Mouse (Mus musculus): ENCODE data around the gene Galnt9. TPM values are rescaled to one million over a fixed set of nuclear protein-coding genes. Genes with fewer than 3 reads are reported as not detected.

The Galnt9 gene
- 33.6 TPM for polyA plus RNA-seq (2017; shearing (Covaris generic))

DNA sequence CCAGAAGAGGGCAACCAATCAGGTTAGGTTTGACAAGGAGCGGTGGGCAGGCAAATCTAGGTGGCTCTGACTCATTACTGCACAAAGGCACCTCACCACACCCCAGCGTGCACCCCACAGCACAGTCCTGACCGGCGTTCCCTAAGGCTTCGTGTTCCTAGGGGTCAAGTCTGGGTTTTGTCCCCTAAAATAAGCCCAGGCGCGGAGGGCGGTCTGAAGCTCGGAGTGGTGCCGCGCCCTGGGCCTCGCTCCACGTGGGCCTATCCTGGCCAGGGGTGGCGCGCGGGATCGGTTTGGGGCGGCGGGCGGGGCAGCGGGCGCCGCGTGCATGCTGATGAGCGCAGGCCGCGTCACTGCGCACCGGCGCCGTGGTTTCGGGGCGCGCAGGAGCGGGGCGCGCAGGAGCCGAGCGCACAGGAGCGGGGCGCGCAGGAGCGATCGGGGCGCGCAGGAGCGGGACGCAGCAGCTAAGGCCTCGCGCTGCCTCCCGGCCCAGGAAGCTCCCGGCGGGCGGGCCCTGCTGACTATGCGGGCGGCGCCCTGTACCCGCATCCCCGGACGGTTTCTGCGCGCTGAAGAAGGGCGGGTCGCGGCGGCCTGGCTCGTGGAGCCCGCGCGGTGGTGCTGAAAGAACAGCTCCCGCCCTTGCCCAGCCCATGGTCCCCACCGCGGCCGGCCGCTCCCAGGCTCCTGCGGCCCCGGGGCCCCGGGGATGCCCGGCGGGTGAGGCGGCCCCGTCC lies at the start of gene Galnt9:
TSS of gene Galnt9 (plus strand) at position 405 of the 740 bp plus-strand sequence.

DNA sequence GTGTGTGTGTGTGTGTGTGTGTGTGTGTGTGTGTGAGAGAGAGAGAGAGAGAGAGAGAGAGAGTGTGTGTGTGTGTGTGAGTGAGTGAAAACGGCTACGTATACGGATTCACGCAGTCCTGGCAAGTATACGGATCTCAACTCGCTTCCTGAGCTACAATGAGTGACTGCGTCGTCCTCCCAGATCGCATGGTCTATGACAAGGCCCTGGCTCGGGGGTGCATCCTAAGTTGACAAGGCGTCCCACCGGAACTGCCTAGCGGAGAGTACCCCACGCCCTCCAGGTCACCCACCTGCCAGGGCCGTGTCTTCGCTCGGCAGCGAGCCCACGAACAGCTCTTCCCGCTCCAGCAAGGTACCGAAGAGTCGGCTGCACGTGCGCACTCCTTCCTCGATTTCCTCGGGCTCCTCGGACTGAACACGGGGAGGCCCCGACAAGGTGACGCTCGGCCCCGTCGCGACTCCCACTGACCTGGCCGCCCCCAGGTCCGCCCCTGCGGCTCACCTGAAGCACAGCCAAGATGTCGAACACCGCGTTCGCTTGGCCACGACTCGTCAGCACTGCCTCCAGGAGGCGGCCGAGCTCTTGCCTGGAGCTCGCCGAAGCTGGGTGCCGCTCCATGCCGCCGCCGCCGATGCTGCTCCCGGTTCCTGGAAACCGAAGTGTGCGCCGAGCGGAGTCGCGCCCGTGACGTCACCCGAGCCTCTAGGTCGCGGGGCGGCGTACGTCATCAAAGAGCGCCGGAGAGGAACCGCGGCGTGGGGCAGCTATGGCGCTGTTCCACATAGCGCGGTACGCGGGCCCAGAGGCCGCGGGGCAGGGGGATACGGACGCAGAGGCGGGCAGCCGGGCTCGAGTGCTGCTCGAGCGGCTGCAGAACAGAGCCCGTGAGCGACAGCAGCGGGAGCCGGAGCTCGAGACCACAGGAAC lies 108.8 kb downstream of the Galnt9 start, which contains the start of the genes Noc4l and Ddx51:
TSS of gene Noc4l (minus strand) at position 699 of the 930 bp plus-strand sequence.
TSS of gene Ddx51 (plus strand) at position 733 of the 930 bp plus-strand sequence.

Other genes starting within 250 kb of the Galnt9 start
- gene P2rx2, start 201.1 kb upstream of the Galnt9 start, polyA plus RNA-seq (2017; shearing (Covaris generic)), result not detected
- gene Lrcol1, start 199.6 kb upstream of the Galnt9 start, polyA plus RNA-seq (2017; shearing (Covaris generic)), result not detected
- gene Fbrsl1, start 95.9 kb upstream of the Galnt9 start, polyA plus RNA-seq (2017; shearing (Covaris generic)), result 93.7 TPM
- 48.3 TPM for gene Noc4l, start 109.1 kb downstream of the Galnt9 start, polyA plus RNA-seq (2017; shearing (Covaris generic))
- gene Ddx51, start 109.1 kb downstream of the Galnt9 start, polyA plus RNA-seq (2017; shearing (Covaris generic)), result 47.0 TPM
- gene Ep400, start 226.4 kb downstream of the Galnt9 start, polyA plus RNA-seq (2017; shearing (Covaris generic)), result 66.9 TPM
- gene Pus1, start 236.3 kb downstream of the Galnt9 start, polyA plus RNA-seq (2017; shearing (Covaris generic)), result 31.8 TPM

All from effector memory CD4-positive, alpha-beta T cell, adult 5 months (primary cell).